ENCODE assay signal across 20 mouse cellular contexts in the genomic region with DNA sequence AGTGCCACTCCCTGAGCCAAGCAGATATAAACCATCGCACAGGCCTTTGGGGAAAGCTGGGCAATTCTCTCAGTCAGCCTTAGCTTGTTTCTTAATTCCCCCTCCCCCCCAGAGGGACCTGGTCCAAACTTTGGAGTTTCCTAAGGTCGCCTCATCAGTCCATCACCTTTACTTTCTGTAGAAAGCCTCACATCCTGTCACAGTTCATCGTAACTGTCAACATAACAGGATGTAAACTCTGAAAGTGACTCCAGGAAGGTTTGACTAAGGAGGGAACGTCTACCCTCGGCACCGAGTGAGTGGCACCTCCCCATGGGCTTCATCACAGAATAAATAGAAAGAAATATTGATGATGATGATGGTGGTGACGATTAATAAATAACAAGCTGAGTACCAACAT. TPM values are rescaled to one million over a fixed set of nuclear protein-coding genes. Genes with fewer than 3 reads are reported as not detected.
DNase-seq lines count a peak whose midpoint lies in the region; TF ChIP-seq lines count a peak whose summit lies in the region.
"Had no signal": no experiment of that assay in that cellular context is flagged by ENCODE, and none has a peak within 500 bp of the region (broad histone marks: within the 10 kb centered on the region; RNA-seq: fewer than 3 reads in every experiment).

No protein-coding gene starts in this region.

- H3K4me3 ChIP-seq in thymus, adult 2 months (ENCODE audit: control insufficient read depth, insufficient read depth, low read length) = no peak overlapping the region
- H3K4me3 ChIP-seq: embryonic facial prominence, embryonic 15.5 days; heart, adult 2 months; heart, embryonic 13.5 days; limb, embryonic 12.5 days; midbrain, embryonic 10.5 days; myocyte; neural tube, embryonic 15.5 days had no signal

- 36% methylated on average over 7 of the region's 7 CpGs for WGBS in thymus, adult 2 months

- TF ChIP-seq POLR2A in thymus, adult 2 months (IDR thresholded peaks at IDR 0.05; ENCODE audit: control insufficient read depth, extremely low read depth, insufficient read depth, low read length, poor library complexity) = no peak

- peak; percentile 31 for DNase-seq in thymus, adult 2 months
- DNase-seq in thymus, adult 18-20 months = no peak
- peak; percentile 91 for DNase-seq in induced T-regulatory cell, adult 2 months (ENCODE audit: low read depth)
- DNase-seq in thymus, postnatal 0 days (ENCODE audit: low spot score) = peak; percentile 67
- DNase-seq in cerebellum, postnatal 14 days = no peak
- no peak for DNase-seq in cerebellum, postnatal 25 days
- DNase-seq in ovary, postnatal 10 days (ENCODE audit: low spot score) = no peak
- DNase-seq: gastrocnemius, postnatal 36 days; heart, adult 2 months; heart, postnatal 14 days; kidney, adult 11 months; lung, adult 18-20 months; lung, postnatal 10 days had no signal

- H3K27me3 ChIP-seq in thymus, adult 2 months (ENCODE audit: control insufficient read depth, insufficient read depth, low read length) = no peaks in the 10 kb centered on the region
- H3K27me3 ChIP-seq: neural tube, embryonic 15.5 days had no signal

- TF ChIP-seq CTCF in thymus, adult 2 months (IDR thresholded peaks at IDR 0.05; ENCODE audit: borderline replicate concordance, control insufficient read depth, extremely low read depth, insufficient read depth, low read length, poor library complexity) = no peak

- H3K36me3 ChIP-seq in thymus, adult 2 months (ENCODE audit: control insufficient read depth, insufficient read depth, low read length) = no peaks in the 10 kb centered on the region
- H3K36me3 ChIP-seq: embryonic facial prominence, embryonic 15.5 days; heart, embryonic 13.5 days; limb, embryonic 12.5 days; neural tube, embryonic 15.5 days had no signal

- H3K4me1 ChIP-seq in thymus, adult 2 months (replicated peaks; ENCODE audit: control insufficient read depth, insufficient read depth, low read length) = peaks cover 64% of the 10 kb centered on the region

- peak overlapping the region; percentile 83 for H3K27ac ChIP-seq in thymus, adult 2 months (ENCODE audit: control insufficient read depth, insufficient read depth, low read length)
- H3K27ac ChIP-seq: embryonic facial prominence, embryonic 15.5 days; heart, embryonic 13.5 days; kidney, postnatal 0 days; limb, embryonic 12.5 days; midbrain, embryonic 10.5 days; neural tube, embryonic 15.5 days had no signal

RNA-seq across cellular contexts. Expression of gene Cyfip2, which starts 4.9 kb away (rescaled TPM):
- polyA plus RNA-seq in thymus, adult 2 months (2012; rRNA removed) = 85.4 and 114 TPM in 2 replicates
- 62.7 and 67.6 TPM in 2 replicates for polyA plus RNA-seq in thymus, postnatal 0 days (2015; fragmentation: Nextera tagmentation; extraction: Ambion mirVana)

Comparison
In these comparisons a context has a peak if more than half of its experiments do, and no peak if none do; other contexts are left out.
1. DNase-seq: peak in thymus, adult 2 months (single experiment), induced T-regulatory cell, adult 2 months (single experiment) and thymus, postnatal 0 days (single experiment); none in thymus, adult 18-20 months (0 of 2), cerebellum, postnatal 14 days (0 of 2), cerebellum, postnatal 25 days (0 of 2) and ovary, postnatal 10 days (single experiment).